Mouse (Mus musculus): ENCODE measurements around the gene Hivep3.

DNA sequence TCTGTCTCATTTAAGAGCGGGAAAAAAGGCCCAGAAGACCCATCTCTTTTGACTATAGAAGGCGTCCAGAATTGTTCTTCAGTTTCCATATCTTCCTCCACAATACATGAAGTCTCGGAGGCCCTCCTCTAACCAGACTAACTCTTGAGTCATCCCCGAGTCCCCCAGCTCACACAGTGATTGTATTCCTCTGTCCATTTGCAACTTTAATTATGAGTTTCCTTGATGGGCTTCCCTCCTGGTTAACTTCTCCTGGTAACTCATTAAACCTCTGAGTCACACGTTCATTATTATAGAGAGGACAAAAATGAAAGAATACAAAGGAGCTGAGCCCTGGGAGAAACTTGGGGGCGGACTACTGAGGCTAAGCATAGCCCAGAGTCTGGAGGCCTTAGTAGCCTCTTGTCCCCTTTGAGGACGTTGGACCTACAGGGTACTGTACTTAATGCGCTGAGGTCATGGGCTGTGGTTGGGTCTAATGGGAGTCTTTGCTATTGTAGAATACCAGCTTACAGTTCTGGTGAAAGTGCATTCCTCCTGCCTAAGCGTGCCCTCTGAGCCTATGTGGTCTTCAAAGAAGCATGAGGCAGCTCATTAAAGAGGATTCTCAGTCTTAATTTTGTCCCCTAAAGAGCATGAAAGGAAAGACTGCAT, 56.0 kb downstream of the Hivep3 start:
- TF ChIP-seq CTCF (IDR thresholded peaks at IDR 0.05; ENCODE audit: insufficient read depth, low read length), result no peak
- no peak for TF ChIP-seq POLR2A (IDR thresholded peaks at IDR 0.05; ENCODE audit: borderline replicate concordance, extremely low read depth, low read depth, low read length)

All from lung, adult 2 months (tissue).